In the genomic region with DNA sequence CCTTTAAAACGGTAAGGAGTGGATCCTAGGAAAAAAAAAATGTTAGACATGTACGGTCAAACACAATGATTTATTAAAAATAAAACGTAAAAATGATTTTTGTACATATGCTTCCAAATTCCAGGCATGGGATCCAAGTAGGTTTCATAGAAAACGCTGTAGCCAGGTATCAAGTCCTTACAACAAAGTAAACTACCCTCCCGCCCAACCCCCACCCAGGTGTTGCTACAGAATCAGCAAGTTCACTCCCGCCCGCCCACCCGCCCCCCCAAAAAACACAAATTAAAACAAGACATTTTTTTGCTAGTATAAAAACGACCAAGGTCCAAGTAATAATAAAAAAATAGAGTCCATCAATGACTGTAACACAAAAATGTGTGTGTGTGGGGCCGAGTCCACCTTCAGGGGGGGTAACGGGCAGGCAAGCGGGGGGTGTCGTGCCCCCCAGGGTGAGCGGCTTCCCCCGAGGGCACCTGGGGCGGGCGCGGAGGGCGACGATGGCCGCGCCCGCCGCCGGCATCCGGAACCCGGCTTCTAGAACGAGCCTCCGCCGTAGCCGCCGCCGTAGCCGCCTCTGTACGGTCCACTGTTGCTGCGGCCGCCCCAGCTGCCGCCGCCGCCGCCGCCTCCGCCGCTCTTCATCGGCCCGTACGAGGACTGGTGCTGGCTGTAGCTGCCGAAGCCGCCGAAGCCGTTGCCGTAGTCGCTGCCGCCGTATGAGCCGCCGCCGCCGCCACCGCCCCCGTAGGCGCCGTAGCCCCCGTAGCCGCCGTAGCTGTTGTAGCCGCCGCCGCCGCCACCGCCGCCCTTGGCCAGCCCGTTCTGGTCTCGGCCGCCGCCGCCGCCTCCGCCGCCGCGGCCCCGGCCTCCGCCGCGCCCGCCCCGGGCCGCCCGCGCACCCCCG, we compare ENCODE assay signal across 8 mouse cellular contexts. TPM values are rescaled to one million over a fixed set of nuclear protein-coding genes. Genes with fewer than 3 reads are reported as not detected.
A peak's percentile ranks its signal among the peaks of the same experiment; 100 is the strongest.
DNase-seq lines count a peak whose midpoint lies in the region; ATAC-seq lines count a peak whose summit lies in the region.

No protein-coding gene starts in this region.

- H3K4me3 ChIP-seq in lung, embryonic 16.5 days (ENCODE audit: low read length) = peak overlapping the region; percentile 97
- H3K4me3 ChIP-seq in forebrain, embryonic 12.5 days (replicated peaks) = peak overlapping the region; percentile 99
- H3K4me3 ChIP-seq in liver, embryonic 12.5 days = peak overlapping the region; percentile 97
- peak overlapping the region; percentile 91 for H3K4me3 ChIP-seq in stomach, embryonic 15.5 days (replicated peaks)

- peak overlapping the region; percentile 99 for H3K27ac ChIP-seq in lung, embryonic 16.5 days (ENCODE audit: low read length)
- H3K27ac ChIP-seq in forebrain, embryonic 12.5 days = peak overlapping the region; percentile 100
- peak overlapping the region; percentile 98 for H3K27ac ChIP-seq in liver, embryonic 12.5 days
- H3K27ac ChIP-seq in stomach, embryonic 15.5 days = peak overlapping the region; percentile 98

- peak overlapping the region; percentile 99 for H3K9ac ChIP-seq in lung, embryonic 16.5 days (ENCODE audit: low read length)
- H3K9ac ChIP-seq in forebrain, embryonic 12.5 days = peak overlapping the region; percentile 100
- peak overlapping the region; percentile 100 for H3K9ac ChIP-seq in liver, embryonic 12.5 days
- H3K9ac ChIP-seq in stomach, embryonic 15.5 days = peak overlapping the region; percentile 95

- H3K4me1 ChIP-seq in lung, embryonic 16.5 days (replicated peaks; ENCODE audit: control insufficient read depth, insufficient read depth, low read length) = peaks cover 37% of the 10 kb centered on the region
- H3K4me1 ChIP-seq in forebrain, embryonic 12.5 days = peaks cover 35% of the 10 kb centered on the region
- peaks cover 34% of the 10 kb centered on the region for H3K4me1 ChIP-seq in liver, embryonic 12.5 days
- H3K4me1 ChIP-seq in stomach, embryonic 15.5 days = peaks cover 15% of the 10 kb centered on the region

- H3K27me3 ChIP-seq in lung, embryonic 16.5 days (ENCODE audit: control insufficient read depth, insufficient read depth, low read depth, low read length) = no peaks in the 10 kb centered on the region
- H3K27me3 ChIP-seq in forebrain, embryonic 12.5 days = no peaks in the 10 kb centered on the region
- no peaks in the 10 kb centered on the region for H3K27me3 ChIP-seq in liver, embryonic 12.5 days (replicated peaks)
- no peaks in the 10 kb centered on the region for H3K27me3 ChIP-seq in stomach, embryonic 15.5 days (replicated peaks)

- ATAC-seq in lung, embryonic 16.5 days (ENCODE audit: low read depth) = no peak
- no peak for ATAC-seq in forebrain, embryonic 12.5 days (ENCODE audit: low FRiP score)
- no peak for ATAC-seq in liver, embryonic 12.5 days
- no peak for ATAC-seq in stomach, embryonic 15.5 days (ENCODE audit: insufficient read depth, low FRiP score, low read depth)

- peak overlapping the region; percentile 78 for H3K4me2 ChIP-seq in lung, embryonic 16.5 days (ENCODE audit: low read depth, low read length)
- H3K4me2 ChIP-seq in forebrain, embryonic 12.5 days = peak overlapping the region; percentile 75
- peak overlapping the region; percentile 80 for H3K4me2 ChIP-seq in liver, embryonic 12.5 days
- H3K4me2 ChIP-seq in stomach, embryonic 15.5 days = peak overlapping the region; percentile 63

- peaks cover 5% of the 10 kb centered on the region; the same call in 1 of the 2 replicates for H3K36me3 ChIP-seq in lung, embryonic 16.5 days (ENCODE audit: control insufficient read depth, insufficient read depth, low read length)
- H3K36me3 ChIP-seq in forebrain, embryonic 12.5 days (replicated peaks) = peaks cover 8% of the 10 kb centered on the region
- peaks cover 26% of the 10 kb centered on the region for H3K36me3 ChIP-seq in liver, embryonic 12.5 days
- no peaks in the 10 kb centered on the region for H3K36me3 ChIP-seq in stomach, embryonic 15.5 days

- WGBS in lung, embryonic 16.5 days = under 1% methylated on average over 62 of the region's 92 CpGs
- under 1% methylated on average over 70 of the region's 92 CpGs for WGBS in forebrain, embryonic 12.5 days
- 1% methylated on average over 39 of the region's 92 CpGs for WGBS in liver, embryonic 12.5 days (ENCODE audit: insufficient replicate concordance)
- WGBS in stomach, embryonic 15.5 days = under 1% methylated on average over 59 of the region's 92 CpGs

- DNase-seq in cerebellum, adult 9-10 months = peak; percentile 36
- no peak for DNase-seq in cerebellum, postnatal 36 days
- DNase-seq in lung, postnatal 10 days = no peak
- DNase-seq in right cerebral cortex, postnatal 25 days = no peak

- H3K9me3 ChIP-seq in lung, embryonic 16.5 days (ENCODE audit: control insufficient read depth, low read length) = no peaks in the 10 kb centered on the region
- H3K9me3 ChIP-seq in forebrain, embryonic 12.5 days = no peaks in the 10 kb centered on the region
- H3K9me3 ChIP-seq in liver, embryonic 12.5 days (replicated peaks) = no peaks in the 10 kb centered on the region
- H3K9me3 ChIP-seq in stomach, embryonic 15.5 days = no peaks in the 10 kb centered on the region

RNA-seq across cellular contexts. Expression of a gene that starts 1.2 kb away (rescaled TPM):
- polyA plus RNA-seq in lung, embryonic 16.5 days (2015; fragmentation: Nextera tagmentation; extraction: Ambion mirVana) = 28.8 and 32.9 TPM in 2 replicates
- 69.5 and 75.3 TPM in 2 replicates for polyA plus RNA-seq in forebrain, embryonic 12.5 days (2016; fragmentation: Nextera tagmentation; extraction: Ambion mirVana)
- 12.6 and 13.7 TPM in 2 replicates for polyA plus RNA-seq in liver, embryonic 12.5 days (2016; fragmentation: Nextera tagmentation; extraction: Ambion mirVana)
- 34.1 and 34.7 TPM in 2 replicates for polyA plus RNA-seq in stomach, embryonic 15.5 days (2015; fragmentation: Nextera tagmentation; extraction: Ambion mirVana)

RNA-seq across cellular contexts. Expression of a gene that starts 13.7 kb away (rescaled TPM):
- polyA plus RNA-seq in lung, embryonic 16.5 days (2015; fragmentation: Nextera tagmentation; extraction: Ambion mirVana) = 4.4 and 4.6 TPM in 2 replicates
- 3.9 and 4.3 TPM in 2 replicates for polyA plus RNA-seq in forebrain, embryonic 12.5 days (2016; fragmentation: Nextera tagmentation; extraction: Ambion mirVana)
- 1.3 and 1.5 TPM in 2 replicates for polyA plus RNA-seq in liver, embryonic 12.5 days (2016; fragmentation: Nextera tagmentation; extraction: Ambion mirVana)
- polyA plus RNA-seq in stomach, embryonic 15.5 days (2015; fragmentation: Nextera tagmentation; extraction: Ambion mirVana) = 3.2 and 3.4 TPM in 2 replicates

RNA-seq across cellular contexts. Expression of a gene that starts 30.3 kb away (rescaled TPM):
- 37.2 and 41.8 TPM in 2 replicates for polyA plus RNA-seq in lung, embryonic 16.5 days (2015; fragmentation: Nextera tagmentation; extraction: Ambion mirVana)
- polyA plus RNA-seq in forebrain, embryonic 12.5 days (2016; fragmentation: Nextera tagmentation; extraction: Ambion mirVana) = 54.7 and 59.5 TPM in 2 replicates
- polyA plus RNA-seq in liver, embryonic 12.5 days (2016; fragmentation: Nextera tagmentation; extraction: Ambion mirVana) = 24.6 and 25.8 TPM in 2 replicates
- polyA plus RNA-seq in stomach, embryonic 15.5 days (2015; fragmentation: Nextera tagmentation; extraction: Ambion mirVana) = 40.0 TPM in 2 replicates
